20 mouse cellular contexts compared by ENCODE assay signal in the genomic region with DNA sequence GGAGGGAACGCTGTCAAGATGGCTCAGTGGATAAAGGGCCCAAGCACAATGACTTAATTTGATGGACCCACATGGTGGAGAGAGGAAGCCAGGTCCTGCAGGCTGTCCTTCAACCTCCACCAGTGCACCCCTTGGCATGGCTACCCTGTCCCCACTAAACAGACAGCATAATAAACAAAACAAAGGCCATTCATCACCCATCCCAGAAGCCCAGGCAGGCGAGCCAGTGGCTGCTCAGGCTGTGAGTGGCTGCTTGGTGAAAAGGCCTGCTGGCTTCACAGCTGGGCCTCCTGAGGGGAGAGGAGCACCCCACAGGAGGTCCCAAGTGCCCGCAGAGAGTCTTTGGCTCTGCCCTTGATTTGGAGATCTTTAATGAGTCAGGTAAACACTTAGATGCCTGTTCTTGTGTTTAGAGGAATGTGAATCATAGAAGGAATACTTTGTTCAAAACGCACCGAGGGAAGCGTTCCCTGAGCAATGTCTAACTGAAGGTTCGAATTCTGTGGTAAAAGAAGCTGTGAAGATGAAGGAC. TPM values are rescaled to one million over a fixed set of nuclear protein-coding genes. Genes with fewer than 3 reads are reported as not detected.
DNase-seq lines count a peak whose midpoint lies in the region; ATAC-seq and TF ChIP-seq lines count a peak whose summit lies in the region.
"Had no signal": no experiment of that assay in that cellular context is flagged by ENCODE, and none has a peak within 500 bp of the region (broad histone marks: within the 10 kb centered on the region; RNA-seq: fewer than 3 reads in every experiment).

No protein-coding gene starts in this region.

- no peak overlapping the region for H3K4me3 ChIP-seq in forebrain, embryonic 10.5 days
- no peak overlapping the region for H3K4me3 ChIP-seq in forebrain, embryonic 16.5 days (replicated peaks; ENCODE audit: low read length)
- H3K4me3 ChIP-seq in layer of hippocampus, adult 2 months, result no peak overlapping the region
- 0 out of 2 replicates have a peak overlapping the region, but pooled peaks have one; percentile 23 for H3K4me3 ChIP-seq in E14TG2a.4 (replicated peaks; ENCODE audit: low read length)
- no peak overlapping the region for H3K4me3 ChIP-seq in embryonic facial prominence, embryonic 10.5 days
- no peak overlapping the region for H3K4me3 ChIP-seq in gastrocnemius, adult 2 months
- H3K4me3 ChIP-seq: embryonic facial prominence, embryonic 15.5 days; heart, adult 2 months; heart, embryonic 15.5 days; limb, embryonic 15.5 days; stomach, embryonic 15.5 days had no signal

- H3K9ac ChIP-seq in forebrain, embryonic 16.5 days (replicated peaks; ENCODE audit: low read depth, low read length), result no peak overlapping the region
- H3K9ac ChIP-seq: embryonic facial prominence, embryonic 15.5 days; heart, embryonic 15.5 days; limb, embryonic 15.5 days; stomach, embryonic 15.5 days had no signal

- H3K27me3 ChIP-seq in forebrain, embryonic 10.5 days (ENCODE audit: poor library complexity, severe bottlenecking), result no peaks in the 10 kb centered on the region
- no peaks in the 10 kb centered on the region for H3K27me3 ChIP-seq in forebrain, embryonic 16.5 days (replicated peaks; ENCODE audit: control insufficient read depth, insufficient read depth, low read length)
- H3K27me3 ChIP-seq in E14TG2a.4 (ENCODE audit: insufficient read depth, low read length), result no peaks in the 10 kb centered on the region
- H3K27me3 ChIP-seq in embryonic facial prominence, embryonic 10.5 days (replicated peaks; ENCODE audit: low read depth, poor library complexity, severe bottlenecking), result no peaks in the 10 kb centered on the region
- H3K27me3 ChIP-seq: embryonic facial prominence, embryonic 15.5 days; heart, embryonic 15.5 days; limb, embryonic 15.5 days; stomach, embryonic 15.5 days had no signal

- 32% methylated on average over 7 of the region's 7 CpGs for WGBS in forebrain, embryonic 10.5 days
- 26% methylated on average over 7 of the region's 7 CpGs for WGBS in forebrain, embryonic 16.5 days
- WGBS in embryonic facial prominence, embryonic 10.5 days, result 26% methylated on average over 7 of the region's 7 CpGs

- H3K27ac ChIP-seq in forebrain, embryonic 10.5 days, result peak overlapping the region; percentile 2; the same call in 1 of the 2 replicates
- no peak overlapping the region for H3K27ac ChIP-seq in forebrain, embryonic 16.5 days (ENCODE audit: low read length)
- peak overlapping the region; percentile 18; the same call in 1 of the 2 replicates for H3K27ac ChIP-seq in layer of hippocampus, adult 2 months
- H3K27ac ChIP-seq in embryonic facial prominence, embryonic 10.5 days (replicated peaks), result no peak overlapping the region
- no peak overlapping the region for H3K27ac ChIP-seq in gastrocnemius, adult 2 months
- H3K27ac ChIP-seq: embryonic facial prominence, embryonic 15.5 days; heart, adult 2 months; heart, embryonic 15.5 days; limb, embryonic 15.5 days; stomach, embryonic 15.5 days had no signal

- no peak for TF ChIP-seq CTCF in layer of hippocampus, adult 2 months (conservative IDR thresholded peaks at IDR 0.05)
- TF ChIP-seq CTCF in E14TG2a.4 (conservative IDR thresholded peaks at IDR 0.05; ENCODE audit: low read length), result no peak
- TF ChIP-seq CTCF in gastrocnemius, adult 2 months (IDR thresholded peaks at IDR 0.05), result no peak

- no peak for DNase-seq in forebrain, embryonic 10.5 days (ENCODE audit: extremely low spot score, low spot score)
- no peak for DNase-seq in layer of hippocampus, adult 2 months (ENCODE audit: low spot score in 2 of 2)
- DNase-seq in layer of hippocampus, adult 9-10 months (ENCODE audit: low spot score), result no peak
- DNase-seq in embryonic facial prominence, embryonic 10.5 days (ENCODE audit: low spot score), result peak; percentile 7
- no peak for DNase-seq in urinary bladder, postnatal 25 days (ENCODE audit: low spot score)
- no peak for DNase-seq in gastrocnemius, adult 2 months
- DNase-seq: adrenal gland, postnatal 25 days; cerebellum, adult 9-10 months; heart, adult 2 months; kidney, adult 9 months; kidney, postnatal 36 days; midbrain, embryonic 14.5 days; thymus, adult 2 months had no signal

- peaks cover 8% of the 10 kb centered on the region for H3K36me3 ChIP-seq in forebrain, embryonic 10.5 days (replicated peaks)
- H3K36me3 ChIP-seq in forebrain, embryonic 16.5 days (ENCODE audit: control insufficient read depth, insufficient read depth), result no peaks in the 10 kb centered on the region
- no peaks in the 10 kb centered on the region for H3K36me3 ChIP-seq in E14TG2a.4 (ENCODE audit: insufficient read depth, low read length)
- peaks cover 7% of the 10 kb centered on the region; the same call in 1 of the 2 replicates for H3K36me3 ChIP-seq in embryonic facial prominence, embryonic 10.5 days (replicated peaks)
- H3K36me3 ChIP-seq: embryonic facial prominence, embryonic 15.5 days; heart, embryonic 15.5 days; limb, embryonic 15.5 days; stomach, embryonic 15.5 days had no signal

- H3K9me3 ChIP-seq in forebrain, embryonic 10.5 days, result no peaks in the 10 kb centered on the region
- no peaks in the 10 kb centered on the region for H3K9me3 ChIP-seq in forebrain, embryonic 16.5 days (ENCODE audit: control insufficient read depth, low read length)
- H3K9me3 ChIP-seq in E14TG2a.4 (ENCODE audit: low read length), result no peaks in the 10 kb centered on the region
- no peaks in the 10 kb centered on the region for H3K9me3 ChIP-seq in embryonic facial prominence, embryonic 10.5 days
- H3K9me3 ChIP-seq: embryonic facial prominence, embryonic 15.5 days; heart, embryonic 15.5 days; limb, embryonic 15.5 days; stomach, embryonic 15.5 days had no signal

- peaks cover 45% of the 10 kb centered on the region for H3K4me1 ChIP-seq in forebrain, embryonic 10.5 days
- peaks cover 13% of the 10 kb centered on the region for H3K4me1 ChIP-seq in forebrain, embryonic 16.5 days (replicated peaks; ENCODE audit: control insufficient read depth, insufficient read depth, low read length)
- peaks cover 71% of the 10 kb centered on the region for H3K4me1 ChIP-seq in E14TG2a.4 (replicated peaks; ENCODE audit: low read depth, low read length)
- H3K4me1 ChIP-seq in embryonic facial prominence, embryonic 10.5 days, result peaks cover 52% of the 10 kb centered on the region

- no peak overlapping the region for H3K4me2 ChIP-seq in forebrain, embryonic 16.5 days (ENCODE audit: low read length)
- H3K4me2 ChIP-seq: embryonic facial prominence, embryonic 15.5 days; heart, embryonic 15.5 days; limb, embryonic 15.5 days; stomach, embryonic 15.5 days had no signal

- intact Hi-C loops in gastrocnemius, adult 2 months (cut with DNase I), result no loop called here

- no peak for ATAC-seq in forebrain, embryonic 16.5 days
- ATAC-seq: CD4-positive, CD25-positive, alpha-beta regulatory T cell, adult 4 months had no signal

RNA-seq across cellular contexts. Expression of a gene that starts 27.6 kb away (rescaled TPM):
- polyA plus RNA-seq in forebrain, embryonic 10.5 days (2016; fragmentation: Nextera tagmentation; extraction: Ambion mirVana), result 39.0 and 40.6 TPM in 2 replicates
- polyA plus RNA-seq in forebrain, embryonic 16.5 days (2015; fragmentation: Nextera tagmentation; extraction: Ambion mirVana), result 24.0 and 26.8 TPM in 2 replicates
- total RNA-seq in layer of hippocampus, adult 2 months (2021), result 100 to 1,000 TPM; 233 to 244 TPM
- polyA plus RNA-seq in embryonic facial prominence, embryonic 10.5 days (2016; fragmentation: Nextera tagmentation; extraction: Ambion mirVana), result 34.0 and 36.5 TPM in 2 replicates
- 10 to 100 TPM in 1 of 2 experiments, 1 to 10 TPM in 1; 7.4 to 10.6 TPM for total RNA-seq in gastrocnemius, adult 2 months (2021)

Comparison
In these comparisons a context has a peak if more than half of its experiments do, and no peak if none do; other contexts are left out.
1. H3K27ac ChIP-seq: peak in forebrain, embryonic 10.5 days (single experiment) and layer of hippocampus, adult 2 months (single experiment); none in forebrain, embryonic 16.5 days (single experiment), embryonic facial prominence, embryonic 10.5 days (single experiment) and gastrocnemius, adult 2 months (single experiment).